Mouse (Mus musculus) T-helper 17 cell (primary cell): ENCODE results near the gene Gm5622.
"Not testable (repeated sequence)": the region's sequence is repeated elsewhere in the genome, so short reads cannot be mapped to it uniquely, and the experiment has no call there.

ENCODE experiments used
- in situ Hi-C, 2 experiments: fragments of 300-600 bp; cut with MboI, MseI; formaldehyde crosslinking; loops; 1 replicate in 1 of 2; 2 replicates in 1 of 2; pipeline ENCODE4 v1.15.1; 2025; ENCODE audit warnings: high pct_unique_total_duplicates in 2 of 2

The Gm5622 gene

DNA sequence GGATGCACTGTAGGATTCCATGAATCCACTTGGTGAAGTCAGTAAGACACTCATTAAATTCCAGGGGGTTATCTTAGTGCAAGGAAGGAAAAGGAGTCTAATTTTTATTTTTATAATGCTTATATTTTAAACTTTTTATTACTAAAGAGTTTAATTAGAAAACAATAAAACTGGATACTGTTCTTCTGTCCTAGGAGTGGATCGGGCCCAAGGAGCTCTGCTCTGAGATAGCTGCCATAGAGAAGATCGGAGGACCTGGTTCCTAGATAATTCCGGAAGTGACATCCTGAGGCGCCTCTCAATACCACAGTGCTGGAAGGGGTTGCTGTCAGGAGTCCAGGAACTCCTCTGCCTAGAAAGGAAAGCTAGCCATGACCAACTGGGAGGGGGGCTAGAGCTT, at the start of gene Gm5622:
Gene Gm5622 (plus strand): TSS at position 301 of the 400 bp plus-strand sequence.
- in situ Hi-C loops: loop anchor here in 1 of 2 experiments (10.0 kb wide), 1 partner anchor 52 kb away; no protein-coding TSS in a partner anchor

DNA sequence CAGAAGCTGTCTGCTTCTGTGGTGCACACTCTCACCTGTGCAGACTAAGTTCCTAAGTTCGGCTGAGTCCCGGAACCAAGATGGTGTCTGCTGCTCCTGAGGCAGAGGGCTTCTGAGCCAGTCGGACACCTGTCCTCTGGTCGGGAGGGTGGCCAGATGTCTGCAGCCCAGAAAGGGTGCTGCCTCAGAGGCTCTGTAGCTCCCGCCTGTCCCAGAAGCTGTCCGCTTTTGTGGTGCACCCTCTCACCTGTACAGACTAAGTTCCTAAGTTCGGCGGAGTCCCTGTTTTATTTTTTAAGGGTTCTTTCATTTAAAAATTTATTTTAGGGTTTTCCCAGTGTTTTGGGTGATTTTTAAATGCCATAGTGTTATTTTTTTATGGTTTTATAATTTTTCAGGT, 45.2 kb upstream of the Gm5622 start:
- in situ Hi-C loops: loop anchor here in 1 of 2 experiments (10.0 kb wide), 1 partner anchor 603 kb away; no protein-coding TSS in a partner anchor

DNA sequence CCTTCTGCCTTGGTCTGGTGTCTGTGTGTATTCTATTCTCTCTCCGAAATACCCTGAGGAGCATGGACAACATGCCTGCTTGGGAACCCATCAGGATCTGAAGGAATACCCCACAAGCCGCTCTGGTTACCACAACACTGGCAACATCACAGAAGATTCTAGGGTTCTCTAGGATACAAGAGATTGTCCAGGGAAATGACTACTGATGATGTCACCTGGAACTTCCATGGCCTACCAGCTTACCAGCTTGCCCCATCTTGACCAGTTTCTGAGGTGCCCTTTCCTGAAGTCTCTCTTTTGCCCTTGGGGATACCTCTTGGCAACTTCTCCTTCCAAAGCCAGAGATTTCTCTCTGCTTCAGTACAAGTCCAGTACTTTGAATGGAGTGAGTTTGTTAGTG, 21.4 kb downstream of the Gm5622 start, which contains the start of gene Gm17175:
Gene Gm17175 (minus strand): TSS at position 101 of the 400 bp plus-strand sequence.
- in situ Hi-C loops: not testable (repeated sequence)

DNA sequence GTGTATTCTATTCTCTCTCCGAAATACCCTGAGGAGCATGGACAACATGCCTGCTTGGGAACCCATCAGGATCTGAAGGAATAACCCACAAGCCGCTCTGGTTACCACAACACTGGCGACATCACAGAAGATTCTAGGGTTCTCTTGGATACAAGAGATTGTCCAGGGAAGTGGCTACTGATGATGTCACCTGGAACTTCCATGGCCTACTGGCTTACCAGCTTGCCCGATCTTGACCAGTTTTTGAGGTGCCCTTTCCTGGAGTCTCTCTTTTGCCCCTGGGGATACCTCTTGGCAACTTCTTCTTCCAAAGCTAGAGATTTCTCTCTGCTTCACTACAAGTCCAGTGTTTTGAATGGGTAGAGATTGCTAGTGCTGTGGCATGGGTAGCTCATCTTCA, 39.4 kb downstream of the Gm5622 start, which contains the start of gene Gm17174:
Gene Gm17174 (minus strand): TSS at position 101 of the 400 bp plus-strand sequence.
- in situ Hi-C loops: loop anchor here in 1 of 2 experiments (10.0 kb wide), 1 partner anchor 103 kb away; the partner anchor contains the start of gene Gm17079

DNA sequence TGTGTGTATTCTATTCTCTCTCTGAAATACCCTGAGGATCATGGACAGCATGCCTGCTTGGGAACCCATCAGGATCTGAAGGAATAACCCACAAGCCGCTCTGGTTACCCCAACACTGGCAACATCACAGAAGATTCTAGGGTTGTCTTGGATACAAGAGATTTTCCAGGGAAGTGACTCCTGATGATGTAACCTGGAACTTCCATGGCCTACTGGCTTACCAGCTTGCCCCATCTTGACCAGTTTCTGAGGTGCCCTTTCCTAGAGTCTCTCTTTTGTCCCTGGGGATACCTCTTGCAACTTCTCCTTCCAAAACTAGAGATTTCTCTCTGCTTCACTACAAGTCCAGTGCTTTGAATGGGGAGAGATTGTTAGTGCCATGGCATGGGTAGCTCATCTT, 58.6 kb downstream of the Gm5622 start, which contains the start of gene Gm17078:
Gene Gm17078 (minus strand): TSS at position 101 of the 400 bp plus-strand sequence.
- in situ Hi-C loops: no loop called here

DNA sequence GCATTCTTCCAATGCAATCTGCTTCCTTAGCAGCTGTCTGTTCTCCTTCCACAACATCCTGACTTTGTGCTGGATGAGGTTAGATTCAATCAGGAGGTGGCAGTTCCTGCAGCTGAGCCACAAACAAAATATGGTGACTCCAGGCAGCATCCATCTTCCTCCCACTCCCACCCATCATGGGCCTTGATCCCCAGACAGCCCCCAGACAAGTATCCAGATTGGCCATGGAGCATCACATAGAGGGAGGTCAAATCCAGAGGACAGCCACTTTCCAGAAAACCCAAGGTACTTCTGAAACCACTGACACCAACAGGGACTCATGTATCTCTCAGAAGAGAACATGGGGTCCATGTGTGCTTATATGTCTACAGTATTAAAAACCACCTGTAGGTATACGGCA, 79.8 kb downstream of the Gm5622 start:
- in situ Hi-C loops: not testable (repeated sequence)

DNA sequence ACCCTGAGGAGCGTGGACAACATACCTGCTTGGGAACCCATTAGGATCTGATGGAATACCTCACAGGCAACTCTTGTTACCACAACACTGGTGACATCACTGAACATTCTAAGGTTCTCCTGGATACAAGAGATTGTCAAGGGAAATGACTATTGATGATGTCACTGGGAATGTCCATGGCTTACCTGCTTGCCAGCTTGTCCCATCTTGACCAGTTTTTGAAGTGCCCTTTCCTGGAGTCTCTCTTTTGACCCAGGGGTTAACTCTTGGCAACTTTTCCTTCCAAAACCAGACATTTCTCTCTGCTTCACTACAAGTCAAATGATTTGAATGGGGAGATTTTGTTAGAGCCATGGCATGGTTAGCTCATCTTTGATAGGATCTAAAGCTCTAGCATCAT, 83.0 kb downstream of the Gm5622 start, which contains the start of gene Gm4181:
Gene Gm4181 (minus strand): TSS at position 101 of the 400 bp plus-strand sequence.
- in situ Hi-C loops: not testable (repeated sequence)

DNA sequence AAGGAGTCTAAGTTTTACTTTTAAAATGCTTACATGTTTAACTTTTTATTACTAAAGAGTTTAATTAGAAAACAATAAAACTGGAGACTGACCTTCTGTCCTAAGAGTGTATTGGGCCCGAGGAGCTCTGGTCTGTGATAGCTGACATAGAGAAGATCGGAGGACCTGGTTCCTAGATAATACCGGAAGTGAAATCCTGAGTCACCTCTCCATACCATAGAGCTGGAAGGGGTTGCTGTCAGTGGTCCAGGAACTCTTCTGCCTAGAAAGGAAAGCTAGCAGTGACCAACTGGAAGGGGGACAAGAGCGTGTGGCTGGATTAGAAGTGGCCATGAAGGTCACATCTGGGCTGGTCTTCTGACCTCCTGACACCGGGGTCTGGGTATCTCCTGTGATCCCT, 124.7 kb downstream of the Gm5622 start:
- in situ Hi-C loops: no loop called here

DNA sequence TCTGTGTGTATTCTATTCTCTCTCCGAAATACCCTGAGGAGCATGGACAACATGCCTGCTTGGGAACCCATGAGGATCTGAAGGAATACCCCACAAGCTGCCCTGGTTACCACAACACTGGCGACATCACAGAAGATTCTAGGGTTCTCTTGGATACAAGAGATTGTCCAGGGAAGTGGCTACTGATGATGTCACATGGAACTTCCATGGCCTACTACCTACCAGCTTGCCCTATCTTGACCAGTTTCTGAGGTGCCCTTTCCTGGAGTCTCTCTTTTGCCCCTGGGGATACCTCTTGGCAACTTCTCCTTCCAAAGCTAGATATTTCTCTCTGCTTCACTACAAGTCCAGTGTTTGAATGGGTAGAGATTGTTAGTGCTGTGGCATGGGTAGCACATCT, 142.8 kb downstream of the Gm5622 start, which contains the start of gene Gm17079:
Gene Gm17079 (minus strand): TSS at position 101 of the 400 bp plus-strand sequence.
- in situ Hi-C loops: loop anchor here in 1 of 2 experiments (5.0 to 10.0 kb wide), 2 partner anchors 73 to 101 kb away; partner anchors contain the start of gene Gm17174
